Mouse (Mus musculus): ENCODE data around the gene Gm17581.

Gene Gm17581

DNA sequence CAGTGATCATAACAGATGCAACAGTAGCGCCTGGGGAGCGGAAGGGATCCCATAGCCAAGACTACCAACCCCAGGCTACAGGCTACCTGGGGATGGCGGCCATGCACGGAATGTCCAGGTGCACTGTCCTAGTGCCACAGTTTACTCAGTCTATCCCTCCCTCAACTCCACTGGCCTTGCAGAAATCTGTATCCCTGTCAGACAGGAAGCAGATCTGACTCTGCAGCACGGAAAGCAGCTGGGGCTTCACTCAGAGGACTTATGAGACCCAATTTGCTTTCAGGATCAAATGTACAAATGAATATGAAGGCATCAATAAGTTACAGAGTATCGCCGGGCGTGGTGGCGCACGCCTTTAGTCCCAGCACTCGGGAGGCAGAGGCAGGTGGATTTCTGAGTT is 47.9 kb downstream of the Gm17581 start:
- no peak for DNase-seq

DNA sequence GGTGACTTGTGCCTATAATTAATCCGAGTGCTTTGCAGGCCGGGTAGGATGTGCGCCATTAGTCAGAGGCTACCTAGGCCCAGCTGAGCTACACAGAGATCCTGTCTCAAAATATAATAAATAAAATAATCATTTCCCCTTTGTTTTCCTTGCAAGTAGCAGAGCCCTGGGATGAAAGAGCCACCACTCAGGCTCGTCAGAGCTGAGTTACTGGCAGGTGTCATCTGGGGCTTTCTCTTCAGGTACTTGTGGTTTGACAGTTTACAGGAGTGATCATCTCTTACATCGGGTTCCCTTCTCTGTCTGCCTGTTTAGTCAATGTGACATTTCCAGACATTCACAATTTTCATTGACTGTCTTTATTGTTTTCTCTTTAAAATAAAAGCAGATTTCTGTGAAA is 49.1 kb downstream of the Gm17581 start:
- no peak for DNase-seq

Data from kidney, adult 8-10 months (tissue).